Mouse (Mus musculus) retina, embryonic 14.5 days (tissue): Measurements from ENCODE around the gene Gcdh.

ENCODE experiments used
- DNase-seq: peaks from one replicate; pipeline ENCODE4 v3.0.0-alpha.2; 2015; ENCODE audit warnings: low spot score

Gcdh gene

GRCm38 (mm10) chr8:84872309-84872965, 21.3 kb downstream of the Gcdh start:
- DNase-seq = peak; percentile 37

GRCm38 (mm10) chr8:84871376-84872308, 22.1 kb downstream of the Gcdh start, which contains the start of gene Syce2:
Syce2 (plus strand) TSS chr8:84872111.
- peak; percentile 63 for DNase-seq

GRCm38 (mm10) chr8:84856864-84857441, 36.8 kb downstream of the Gcdh start, which contains the start of gene Farsa:
Farsa (plus strand) TSS chr8:84856989.
- DNase-seq = peak; percentile 97

- DNase-seq = no peak
Observed at GRCm38 (mm10) chr8:84856434-84856833, 37.3 kb downstream of the Gcdh start.

GRCm38 (mm10) chr8:84847684-84848435, 45.9 kb downstream of the Gcdh start:
- DNase-seq = no peak

GRCm38 (mm10) chr8:84846722-84847572, 46.8 kb downstream of the Gcdh start, which contains the start of gene Calr:
Calr (minus strand) TSS chr8:84846934.
- peak; percentile 100 for DNase-seq

GRCm38 (mm10) chr8:84846094-84846721, 47.5 kb downstream of the Gcdh start:
- DNase-seq = no peak

GRCm38 (mm10) chr8:84845355-84846093, 48.2 kb downstream of the Gcdh start:
- DNase-seq = peak; percentile 69

GRCm38 (mm10) chr8:84844397-84845070, 49.2 kb downstream of the Gcdh start:
- no peak for DNase-seq

GRCm38 (mm10) chr8:84841514-84841913, 52.2 kb downstream of the Gcdh start:
- no peak for DNase-seq

- DNase-seq = peak; percentile 96
Observed at GRCm38 (mm10) chr8:84840248-84840999, 53.3 kb downstream of the Gcdh start, which contains the start of gene Rad23a. Rad23a (minus strand) TSS chr8:84840665.

- no peak for DNase-seq
Observed at GRCm38 (mm10) chr8:84839875-84840247, 53.9 kb downstream of the Gcdh start.

GRCm38 (mm10) chr8:84839411-84839810, 54.3 kb downstream of the Gcdh start:
- DNase-seq = no peak

GRCm38 (mm10) chr8:84838513-84838912, 55.2 kb downstream of the Gcdh start:
- DNase-seq = no peak

GRCm38 (mm10) chr8:84837912-84838470, 55.7 kb downstream of the Gcdh start:
- no peak for DNase-seq

- no peak for DNase-seq
Observed at GRCm38 (mm10) chr8:84837149-84837911, 56.4 kb downstream of the Gcdh start.
